In genomic region chr16:4495861-4496260, GRCm38 (mm10) we compare ENCODE assay signal across 10 mouse cellular contexts. TPM values are rescaled to one million over a fixed set of nuclear protein-coding genes. Genes with fewer than 3 reads are reported as not detected.
DNase-seq lines count a peak whose midpoint lies in the region; ATAC-seq lines count a peak whose summit lies in the region.
"Had no signal": no experiment of that assay in that cellular context is flagged by ENCODE, and none has a peak within 500 bp of the region (broad histone marks: within the 10 kb centered on the region; RNA-seq: fewer than 3 reads in every experiment).

No protein-coding gene starts in this region.

- H3K4me1 ChIP-seq in midbrain, embryonic 16.5 days (ENCODE audit: control insufficient read depth, insufficient read depth, low read length): no peaks in the 10 kb centered on the region
- H3K4me1 ChIP-seq in forebrain, embryonic 10.5 days: no peaks in the 10 kb centered on the region; the same call in 1 of the 2 replicates
- H3K4me1 ChIP-seq: limb, embryonic 13.5 days; stomach, embryonic 15.5 days had no signal

- H3K9ac ChIP-seq in midbrain, embryonic 16.5 days (ENCODE audit: low read depth, low read length): no peak overlapping the region
- H3K9ac ChIP-seq: limb, embryonic 13.5 days; stomach, embryonic 15.5 days had no signal

- no peak overlapping the region for H3K4me3 ChIP-seq in midbrain, embryonic 16.5 days (ENCODE audit: low read depth, low read length)
- no peak overlapping the region for H3K4me3 ChIP-seq in forebrain, embryonic 10.5 days
- H3K4me3 ChIP-seq: limb, embryonic 13.5 days; stomach, embryonic 15.5 days had no signal

- peak; percentile 40 to 47 for DNase-seq in cerebellum, postnatal 10 days
- DNase-seq in cerebellum, adult 8-10 months: no peak
- DNase-seq in left cerebral cortex, postnatal 10 days (ENCODE audit: extremely low spot score in 1 of 2, low spot score in 2 of 2): peak; percentile 42 to 68
- DNase-seq in left cerebral cortex, adult 11 months (ENCODE audit: low spot score): no peak
- peak; percentile 63 for DNase-seq in adrenal gland, postnatal 14 days
- peak; percentile 73 for DNase-seq in kidney, postnatal 14 days
- no peak for DNase-seq in forebrain, embryonic 10.5 days (ENCODE audit: extremely low spot score, low spot score)

- H3K9me3 ChIP-seq in midbrain, embryonic 16.5 days (replicated peaks; ENCODE audit: control insufficient read depth, low read length, poor library complexity, severe bottlenecking): no peaks in the 10 kb centered on the region
- H3K9me3 ChIP-seq in forebrain, embryonic 10.5 days: no peaks in the 10 kb centered on the region
- H3K9me3 ChIP-seq: limb, embryonic 13.5 days; stomach, embryonic 15.5 days had no signal

- H3K27me3 ChIP-seq in midbrain, embryonic 16.5 days (ENCODE audit: control insufficient read depth, insufficient read depth, low read depth, low read length): no peaks in the 10 kb centered on the region
- H3K27me3 ChIP-seq in forebrain, embryonic 10.5 days (ENCODE audit: poor library complexity, severe bottlenecking): no peaks in the 10 kb centered on the region
- H3K27me3 ChIP-seq: limb, embryonic 13.5 days; stomach, embryonic 15.5 days had no signal

- H3K36me3 ChIP-seq in midbrain, embryonic 16.5 days (ENCODE audit: control insufficient read depth, insufficient read depth, low read length): no peaks in the 10 kb centered on the region
- H3K36me3 ChIP-seq in forebrain, embryonic 10.5 days (replicated peaks): peaks cover 12% of the 10 kb centered on the region; the same call in 1 of the 2 replicates
- H3K36me3 ChIP-seq: stomach, embryonic 15.5 days had no signal

- intact Hi-C loops in left cerebral cortex, postnatal 10 days (cut with DNase I): no loop called here

- no peak overlapping the region for H3K4me2 ChIP-seq in midbrain, embryonic 16.5 days (ENCODE audit: low read length)
- H3K4me2 ChIP-seq: limb, embryonic 13.5 days; stomach, embryonic 15.5 days had no signal

- 84% methylated on average over 5 of the region's 5 CpGs for WGBS in midbrain, embryonic 16.5 days
- 89% methylated on average over 5 of the region's 5 CpGs for WGBS in forebrain, embryonic 10.5 days

- H3K27ac ChIP-seq in midbrain, embryonic 16.5 days (ENCODE audit: low read length): no peak overlapping the region
- H3K27ac ChIP-seq in forebrain, embryonic 10.5 days: no peak overlapping the region
- H3K27ac ChIP-seq: limb, embryonic 13.5 days; stomach, embryonic 15.5 days had no signal

- ATAC-seq in midbrain, embryonic 16.5 days: no peak

RNA-seq across cellular contexts. Expression of gene Srl, which starts 45.8 kb away (rescaled TPM):
- 10 to 100 TPM; 19.7 to 20.6 TPM for total RNA-seq in left cerebral cortex, postnatal 10 days (2021)
- total RNA-seq in adrenal gland, postnatal 14 days (2021): 11.5 and 16.2 TPM in 2 replicates
- 23.0 and 27.4 TPM in 2 replicates for polyA plus RNA-seq in midbrain, embryonic 16.5 days (2015; fragmentation: Nextera tagmentation; extraction: Ambion mirVana)
- polyA plus RNA-seq in forebrain, embryonic 10.5 days (2016; fragmentation: Nextera tagmentation; extraction: Ambion mirVana): 23.8 and 29.4 TPM in 2 replicates

Comparison
In these comparisons a context has a peak if more than half of its experiments do, and no peak if none do; other contexts are left out.
1. DNase-seq: peak in cerebellum, postnatal 10 days (2 of 2), left cerebral cortex, postnatal 10 days (2 of 2), adrenal gland, postnatal 14 days (single experiment) and kidney, postnatal 14 days (single experiment); none in cerebellum, adult 8-10 months (single experiment), left cerebral cortex, adult 11 months (single experiment) and forebrain, embryonic 10.5 days (single experiment).